Mouse (Mus musculus) left cerebral cortex, adult 8-10 months (tissue): ENCODE measurements around the gene Srrm1. TPM values are rescaled to one million over a fixed set of nuclear protein-coding genes. Genes with fewer than 3 reads are reported as not detected.
"Not testable (repeated sequence)": the region's sequence is repeated elsewhere in the genome, so short reads cannot be mapped to it uniquely, and the experiment has no call there.

Source experiments
- DNase-seq, 2 experiments: peaks; one replicate each; pipeline ENCODE4 v3.0.0; 2022; ENCODE audit warnings: low spot score in 2 of 2
- total RNA-seq, 4 experiments: library from RNA; stranded (reverse); gene quantifications; 2 replicates each; pipeline ENCODE4 v1.2.4; 2022

Srrm1 gene
- total RNA-seq, 4 experiments from 2014 or later, result 137 to 151 (median 142) TPM

- DNase-seq, result not testable (repeated sequence)
Observed at GRCm38 (mm10) chr4:135354751-135355150, 1.6 kb upstream of the Srrm1 start.

DNA sequence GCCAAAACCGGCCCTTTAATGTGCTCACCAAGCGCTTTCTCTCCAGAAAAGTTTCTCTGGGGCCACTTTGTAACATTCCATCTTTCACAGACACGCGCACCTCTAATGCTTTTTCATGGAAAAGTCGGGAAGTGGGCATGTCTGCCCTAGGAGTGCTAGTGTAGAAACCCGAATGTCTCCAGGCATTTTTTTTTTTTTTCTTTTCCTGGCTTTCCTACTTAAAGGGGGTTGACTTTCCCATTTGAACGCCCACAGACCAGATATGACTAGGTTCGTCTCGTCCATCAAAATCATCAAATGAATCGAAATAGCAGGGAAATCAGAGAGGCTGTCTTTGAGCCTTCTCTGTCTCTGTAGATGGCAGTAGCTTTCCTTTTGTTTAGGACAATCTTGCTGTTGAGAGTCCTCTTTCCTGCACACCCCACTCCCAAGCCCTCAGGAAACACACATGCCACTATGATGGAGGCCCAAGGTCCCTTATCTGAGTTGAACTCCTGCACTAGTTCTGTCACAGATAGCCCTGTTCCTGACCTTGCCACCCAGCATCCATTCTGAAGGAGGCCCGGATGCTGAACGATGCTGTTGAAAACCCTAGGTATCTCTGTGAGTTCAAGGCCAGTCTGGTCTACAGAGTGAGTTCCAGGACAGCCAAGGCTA lies 801 bp upstream of the Srrm1 start:
- DNase-seq, result peak in 1 of 2 experiments; percentile 8

- DNase-seq, result peak in 1 of 2 experiments; percentile 10
Observed at GRCm38 (mm10) chr4:135352326-135353065, 625 bp downstream of the Srrm1 start.

DNA sequence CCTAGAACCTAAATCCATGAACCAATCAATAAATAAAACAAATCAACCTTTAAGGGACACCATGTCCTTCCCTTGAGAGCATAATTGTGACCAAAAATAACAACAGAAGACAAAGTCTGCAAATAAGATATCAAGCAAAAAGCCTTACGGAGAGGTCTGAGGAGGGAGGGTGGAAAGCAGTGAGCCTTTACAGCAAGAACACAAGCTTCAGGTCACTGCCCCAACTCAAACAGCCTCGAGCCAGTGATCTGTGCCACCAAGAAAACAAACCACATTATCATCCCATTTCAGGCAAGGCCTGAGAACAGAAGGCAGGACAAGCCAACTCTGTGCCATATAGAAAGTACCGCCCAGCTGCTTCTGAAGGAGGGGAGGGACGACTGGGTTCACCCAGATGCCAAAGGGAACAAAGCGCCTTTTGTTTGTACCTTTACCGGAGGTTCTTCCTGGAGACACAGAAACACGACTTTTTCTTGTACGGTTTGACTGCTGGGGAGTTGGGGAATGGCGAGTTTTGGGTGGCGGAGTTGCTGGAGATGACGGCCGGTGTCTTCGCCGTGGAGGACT lies 15.7 kb downstream of the Srrm1 start:
- no peak for DNase-seq

DNA sequence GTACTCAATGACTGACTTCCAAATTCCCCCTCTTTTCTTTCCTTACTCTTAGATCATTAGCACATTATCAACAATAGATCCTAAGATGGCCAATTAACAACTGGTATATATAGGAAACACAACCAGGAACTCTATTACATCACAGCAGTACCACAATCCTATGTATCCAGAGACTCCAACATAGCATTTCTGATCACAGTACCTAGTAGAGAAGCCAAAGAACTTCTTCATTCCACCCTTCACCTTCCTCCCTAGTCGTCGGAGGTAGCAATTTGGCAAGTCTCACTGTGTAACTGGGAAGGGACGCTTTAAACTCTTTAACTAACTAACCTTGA lies 17.1 kb downstream of the Srrm1 start:
- DNase-seq, result no peak

DNA sequence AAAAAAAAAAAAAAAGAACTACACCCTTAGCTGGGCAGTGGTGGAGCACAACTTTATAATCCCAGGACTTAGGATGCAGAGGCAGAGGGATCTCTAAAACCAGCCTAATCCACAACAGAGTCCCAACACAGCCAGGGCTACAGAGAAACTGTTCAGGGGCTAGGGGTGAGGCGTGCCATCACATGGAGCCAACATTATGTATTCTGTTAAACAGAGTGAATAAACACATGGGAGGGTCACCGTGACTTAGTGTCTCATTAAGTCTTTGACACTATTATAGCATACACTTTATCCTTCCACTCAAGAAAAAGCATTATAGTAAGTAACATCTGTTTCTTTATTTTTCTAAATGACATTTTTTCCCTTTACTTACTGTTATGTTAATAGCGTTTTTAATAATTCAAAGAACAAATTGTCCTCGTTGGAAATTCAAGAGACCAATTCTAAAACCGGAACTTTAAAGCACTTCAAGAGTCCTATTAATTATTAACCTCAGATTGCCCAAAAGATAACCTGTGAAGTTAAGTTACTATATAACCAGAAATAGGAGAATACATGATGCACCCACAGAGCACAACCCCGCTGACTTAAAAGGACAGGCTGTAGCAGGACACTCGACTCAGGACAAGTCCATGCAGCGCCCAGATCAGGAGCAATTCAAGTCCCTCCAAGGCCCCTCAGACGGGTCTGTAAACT lies 17.6 kb downstream of the Srrm1 start:
- DNase-seq, result no peak

GRCm38 (mm10) chr4:135326469-135326868 lies 26.7 kb downstream of the Srrm1 start:
- DNase-seq, result no peak

DNA sequence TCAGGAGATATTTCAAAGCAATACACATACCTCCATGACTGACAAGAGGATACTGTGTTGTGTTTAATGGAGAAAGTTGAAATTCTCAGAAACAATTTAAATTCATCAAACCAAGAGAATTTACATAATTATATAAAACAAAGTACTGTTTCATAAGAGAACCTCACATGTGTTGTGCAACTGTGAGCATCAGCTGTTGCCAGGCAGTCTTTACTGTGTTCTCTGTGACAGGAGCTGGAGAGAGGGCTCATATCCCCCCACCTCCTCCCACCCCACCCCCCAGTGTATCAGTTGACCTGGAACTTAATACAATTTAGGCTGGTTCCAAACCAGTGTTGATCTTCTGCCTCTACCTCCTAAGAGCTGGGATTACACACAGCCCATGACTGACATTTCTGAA lies 27.1 kb downstream of the Srrm1 start:
- DNase-seq, result no peak

GRCm38 (mm10) chr4:135323021-135323420 lies 30.1 kb downstream of the Srrm1 start:
- no peak for DNase-seq

GRCm38 (mm10) chr4:135317966-135318365 lies 35.2 kb downstream of the Srrm1 start:
- peak in 1 of 2 experiments; percentile 30 for DNase-seq

DNA sequence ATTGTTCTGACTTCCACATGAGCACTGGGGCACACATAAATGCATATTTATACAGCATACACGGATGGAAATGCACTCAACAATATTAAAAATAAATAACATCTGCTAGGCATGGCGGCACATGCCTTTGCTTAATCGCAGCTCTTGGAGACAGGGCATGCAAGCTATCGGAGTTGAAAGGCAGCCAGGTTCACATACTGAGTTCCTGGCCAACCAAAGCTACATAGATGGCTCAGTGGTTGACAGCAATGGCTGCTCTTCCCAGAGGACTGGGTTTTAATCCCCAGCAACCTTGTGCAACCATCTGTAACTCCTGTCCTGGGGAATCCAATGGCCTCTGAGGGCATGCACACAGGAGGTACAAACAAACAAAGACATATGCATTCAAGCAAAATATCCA lies 35.6 kb downstream of the Srrm1 start:
- no peak for DNase-seq

DNA sequence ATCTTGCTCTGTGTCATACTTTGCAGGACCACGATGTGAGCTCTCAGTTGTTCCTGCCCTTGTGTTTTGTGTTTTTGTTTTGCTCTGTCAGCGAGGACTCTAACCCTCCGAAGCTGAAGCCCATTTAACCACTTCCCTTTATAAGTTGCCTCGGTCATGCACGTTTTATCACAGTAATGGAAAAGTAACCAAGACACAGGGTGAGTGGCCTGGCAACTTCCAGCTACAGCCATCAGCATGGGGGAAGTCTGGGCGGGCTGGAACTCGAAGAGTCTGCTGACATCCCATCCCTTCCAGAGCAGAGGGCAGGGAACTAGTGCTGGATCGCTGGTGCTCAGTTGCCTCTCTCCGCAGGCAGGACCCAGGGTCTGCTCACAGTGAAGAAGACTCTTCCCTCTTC lies 37.8 kb downstream of the Srrm1 start:
- no peak for DNase-seq

GRCm38 (mm10) chr4:135314419-135314832 lies 38.7 kb downstream of the Srrm1 start:
- DNase-seq, result no peak

GRCm38 (mm10) chr4:135313761-135314241 lies 39.3 kb downstream of the Srrm1 start:
- DNase-seq, result no peak

DNA sequence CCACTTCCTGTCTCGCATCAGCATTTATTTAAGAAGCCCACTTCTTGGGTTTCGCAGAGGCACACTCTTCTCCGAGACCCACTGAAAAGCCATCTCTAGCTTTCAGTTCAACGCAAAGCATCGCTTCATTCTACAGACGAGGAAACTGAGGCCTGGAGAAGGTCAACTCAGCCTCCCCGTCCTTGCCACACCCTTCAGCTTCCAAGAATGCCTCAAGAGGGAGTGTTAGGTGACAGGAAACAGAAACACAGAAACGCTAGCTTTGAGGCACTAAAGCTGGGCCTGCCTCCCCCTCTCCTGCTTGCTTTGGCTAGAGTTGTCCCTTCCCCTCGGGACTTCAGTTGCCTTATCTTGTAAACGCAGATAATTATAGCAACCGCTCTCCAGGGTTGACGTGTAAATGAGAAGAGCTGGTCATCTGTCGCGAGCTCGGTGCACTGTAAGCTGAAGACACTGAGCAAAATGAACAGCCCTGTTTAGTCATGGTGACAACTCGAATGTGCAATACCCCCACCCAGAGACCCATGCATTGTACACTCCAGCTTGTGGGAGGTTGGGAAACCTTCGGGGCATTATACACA lies 39.9 kb downstream of the Srrm1 start:
- DNase-seq, result no peak

DNA sequence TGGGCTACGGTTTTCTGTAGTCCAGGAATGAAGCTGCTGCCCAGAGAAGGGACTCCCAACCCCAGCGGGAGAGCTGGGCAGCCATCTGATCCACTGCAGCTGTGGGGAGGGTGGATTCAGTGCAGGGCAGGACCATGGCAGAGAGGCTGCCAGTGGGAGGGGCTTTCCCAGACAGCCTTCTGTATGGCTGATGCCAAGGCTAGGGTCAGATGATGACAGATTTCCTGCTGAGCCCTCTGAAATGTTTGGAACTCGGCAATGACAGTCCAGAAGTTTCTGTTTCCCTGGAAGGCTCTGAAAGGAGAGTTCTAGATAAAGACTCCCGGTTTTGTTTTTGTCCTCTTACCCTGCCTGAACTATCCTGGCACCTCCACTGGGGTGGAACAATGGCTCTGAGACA lies 40.4 kb downstream of the Srrm1 start:
- DNase-seq, result peak in 1 of 2 experiments; percentile 41

DNA sequence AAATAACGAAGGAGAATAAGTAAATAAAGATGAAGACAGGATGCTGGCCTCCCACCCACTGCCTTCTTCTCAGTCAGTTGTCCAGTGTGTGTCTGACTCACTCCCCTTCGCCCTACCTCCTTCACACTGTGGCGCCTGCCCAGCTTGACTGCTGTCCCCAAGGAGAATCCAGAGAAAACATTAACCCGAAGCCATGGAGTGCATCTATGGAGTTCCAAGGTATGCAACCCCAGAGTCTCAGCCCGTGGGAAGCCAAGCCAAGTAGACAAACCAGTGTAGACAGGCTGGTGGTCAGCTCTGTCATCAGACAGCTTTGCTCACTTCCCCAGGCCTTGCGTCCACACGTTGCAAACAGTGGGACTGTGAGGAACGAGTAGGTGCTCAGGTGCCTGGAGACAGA lies 42.8 kb downstream of the Srrm1 start:
- DNase-seq, result no peak

- no peak for DNase-seq
Observed at GRCm38 (mm10) chr4:135309726-135310125, 43.4 kb downstream of the Srrm1 start.

DNA sequence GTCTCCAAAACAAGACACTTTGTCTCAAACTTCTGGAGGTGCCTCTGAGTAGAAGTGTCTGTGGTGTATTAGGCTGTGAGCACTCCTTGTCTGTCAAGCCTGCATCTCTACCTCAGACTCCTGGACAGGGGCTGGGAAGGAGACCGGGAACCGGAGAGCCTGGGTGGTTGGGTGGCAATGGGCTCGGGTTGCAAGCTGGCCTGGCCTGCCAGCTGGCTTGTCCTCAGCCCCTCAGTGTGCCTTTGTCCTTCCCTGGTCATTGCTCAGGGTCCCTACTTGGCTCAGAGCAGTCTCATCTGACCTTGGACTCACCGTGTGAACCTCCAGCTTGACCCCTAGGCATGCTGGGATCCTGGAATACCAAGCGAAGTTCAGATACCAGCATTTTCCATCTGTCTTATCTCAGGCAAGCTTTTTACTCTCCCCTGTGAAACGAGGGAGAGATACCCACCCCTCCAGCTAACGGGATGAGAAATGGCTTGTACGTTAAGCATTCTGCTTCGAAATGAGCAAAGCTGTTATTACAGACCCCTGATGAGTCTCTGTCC lies 43.9 kb downstream of the Srrm1 start:
- DNase-seq, result no peak

DNA sequence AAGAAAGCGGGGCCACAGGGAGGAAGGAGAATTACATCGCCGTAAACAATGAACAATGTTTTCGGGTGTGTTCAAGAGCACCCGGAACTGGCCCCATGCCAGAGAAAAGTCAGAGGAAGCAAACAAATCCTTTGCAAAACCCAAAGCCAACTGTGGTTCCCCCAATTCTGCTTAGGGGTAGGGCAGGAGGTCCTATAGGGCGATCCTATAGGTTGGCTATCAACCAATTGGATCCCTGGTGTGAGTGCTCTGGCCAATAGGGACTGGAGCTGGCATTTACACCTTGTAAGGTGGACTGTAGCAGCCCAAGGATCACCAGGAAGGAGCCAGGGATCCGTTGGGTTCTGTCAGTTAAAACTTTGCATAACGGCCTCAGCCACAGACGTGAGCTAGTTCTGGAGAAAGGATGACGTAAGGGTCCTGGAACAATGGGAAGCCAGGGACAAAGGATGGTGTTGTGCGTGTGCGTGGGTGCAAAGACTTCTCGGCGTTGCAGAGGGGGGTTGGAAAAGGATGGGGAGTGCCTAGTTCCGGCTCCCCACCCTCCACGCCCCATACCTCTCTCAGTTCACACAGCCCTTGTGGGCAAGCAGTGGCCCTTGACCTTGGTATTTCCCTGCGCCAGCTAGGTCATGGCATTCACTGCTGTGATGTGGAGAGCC lies 46.0 kb downstream of the Srrm1 start:
- DNase-seq, result no peak

DNA sequence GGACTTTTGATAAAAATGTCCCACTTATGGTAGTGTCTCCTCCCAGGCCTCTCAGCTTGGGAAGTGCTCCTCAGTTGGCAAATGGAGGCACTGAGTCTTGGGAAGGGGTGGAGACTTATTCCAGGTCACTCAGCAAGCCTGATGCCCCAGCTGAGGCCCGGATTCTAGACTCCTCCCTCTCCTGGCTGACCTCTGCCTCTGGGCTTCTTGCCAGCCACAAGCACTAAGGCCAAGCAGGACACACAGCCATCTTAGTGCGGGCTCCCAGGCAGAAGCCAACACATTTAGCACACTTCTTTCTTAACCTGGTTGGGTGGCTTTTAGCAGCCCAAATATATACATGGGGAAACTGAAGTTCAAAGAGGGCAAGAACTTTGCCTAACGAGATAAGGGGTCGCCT lies 46.6 kb downstream of the Srrm1 start:
- DNase-seq, result peak in 1 of 2 experiments; percentile 36
